Mouse (Mus musculus): ENCODE data around the gene Arhgap10. TPM values are rescaled to one million over a fixed set of nuclear protein-coding genes. Genes with fewer than 3 reads are reported as not detected.
A peak's percentile ranks its signal among the peaks of the same experiment; 100 is the strongest.

The Arhgap10 gene
- polyA plus RNA-seq, 1 experiment from 2014 or later, result 11.4 TPM

- H3K4me2 ChIP-seq, result no peak overlapping the region
- 74% methylated on average over 8 of the region's 8 CpGs for WGBS
- no peak overlapping the region for H3K9ac ChIP-seq
- ATAC-seq (ENCODE audit: low FRiP score), result no peak
- H3K9me3 ChIP-seq, result no peaks in the 10 kb centered on the region
- H3K27ac ChIP-seq, result no peak overlapping the region
- H3K36me3 ChIP-seq (replicated peaks), result no peaks in the 10 kb centered on the region
- H3K27me3 ChIP-seq, result no peaks in the 10 kb centered on the region
- H3K4me1 ChIP-seq, result no peaks in the 10 kb centered on the region
- H3K4me3 ChIP-seq (replicated peaks), result no peak overlapping the region
These were observed 16.7 kb upstream of the Arhgap10 start for GRCm38 (mm10) chr8:77534358-77534992.

GRCm38 (mm10) chr8:77526130-77526529 is 8.4 kb upstream of the Arhgap10 start:
- H3K4me1 ChIP-seq, result no peaks in the 10 kb centered on the region
- 0 out of 2 replicates have a peak, but pooled peaks cover 4% of the 10 kb centered on the region for H3K27me3 ChIP-seq
- ATAC-seq (ENCODE audit: low FRiP score), result no peak
- H3K4me2 ChIP-seq, result no peak overlapping the region
- H3K9ac ChIP-seq, result no peak overlapping the region
- no peaks in the 10 kb centered on the region for H3K36me3 ChIP-seq (replicated peaks)
- H3K27ac ChIP-seq, result no peak overlapping the region
- no peak overlapping the region for H3K4me3 ChIP-seq (replicated peaks)
- no peaks in the 10 kb centered on the region for H3K9me3 ChIP-seq
- 87% methylated on average over 8 of the region's 8 CpGs for WGBS

- 98% methylated on average over 2 of the region's 2 CpGs for WGBS
- no peaks in the 10 kb centered on the region for H3K36me3 ChIP-seq (replicated peaks)
- H3K9ac ChIP-seq, result no peak overlapping the region
- no peaks in the 10 kb centered on the region for H3K9me3 ChIP-seq
- no peak for ATAC-seq (ENCODE audit: low FRiP score)
- no peak overlapping the region for H3K4me3 ChIP-seq (replicated peaks)
- H3K4me1 ChIP-seq, result no peaks in the 10 kb centered on the region
- H3K4me2 ChIP-seq, result no peak overlapping the region
- peaks cover 8% of the 10 kb centered on the region; the same call in 1 of the 2 replicates for H3K27me3 ChIP-seq
- no peak overlapping the region for H3K27ac ChIP-seq
These were observed 7.2 kb upstream of the Arhgap10 start for GRCm38 (mm10) chr8:77524906-77525305.

- Histone ChIP-seq H3K4me3 (replicated peaks) (no peak overlapping the region), H3K4me2 (no peak overlapping the region), H3K36me3 (replicated peaks) (no peaks in the 10 kb centered on the region), H3K27me3 (peaks cover 16% of the 10 kb centered on the region; the same call in 1 of the 2 replicates), H3K9me3 (no peaks in the 10 kb centered on the region), H3K4me1 (no peaks in the 10 kb centered on the region), H3K27ac (no peak overlapping the region), H3K9ac (no peak overlapping the region)
- ATAC-seq (ENCODE audit: low FRiP score), result no peak
- 82% methylated on average over 14 of the region's 14 CpGs for WGBS
These were observed 6.4 kb upstream of the Arhgap10 start for GRCm38 (mm10) chr8:77524018-77524615.

DNA sequence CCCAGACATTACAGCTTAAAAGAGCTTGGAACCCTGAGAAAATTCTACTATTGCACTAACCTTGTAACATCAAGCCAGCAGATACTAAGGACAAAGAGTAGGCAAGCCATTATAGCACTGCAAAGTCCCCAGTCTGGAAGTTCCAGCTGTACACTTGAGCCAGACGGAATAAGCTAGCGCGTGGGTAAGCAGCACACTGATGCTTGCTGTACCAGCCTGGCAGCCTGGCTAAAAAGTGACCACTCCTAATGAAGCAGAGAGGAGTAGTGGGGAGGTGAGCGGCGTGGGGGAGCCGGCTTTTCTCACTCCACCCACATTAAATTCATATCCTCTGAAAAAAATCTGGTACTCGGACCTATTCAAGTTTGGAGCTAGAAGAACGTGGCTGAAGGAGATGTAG is 5.2 kb upstream of the Arhgap10 start:
- H3K27ac ChIP-seq, result no peak overlapping the region
- no peak overlapping the region for H3K4me2 ChIP-seq
- no peak for ATAC-seq (ENCODE audit: low FRiP score)
- whole genome bisulfite sequencing, result 85% methylated on average over 8 of the region's 8 CpGs
- no peak overlapping the region for H3K4me3 ChIP-seq (replicated peaks)
- no peak overlapping the region for H3K9ac ChIP-seq
- no peaks in the 10 kb centered on the region for H3K36me3 ChIP-seq (replicated peaks)
- no peaks in the 10 kb centered on the region for H3K9me3 ChIP-seq
- peaks cover 16% of the 10 kb centered on the region; the same call in 1 of the 2 replicates for H3K27me3 ChIP-seq
- peaks cover 3% of the 10 kb centered on the region for H3K4me1 ChIP-seq

- Histone ChIP-seq H3K9me3 (no peaks in the 10 kb centered on the region), H3K27ac (no peak overlapping the region), H3K36me3 (replicated peaks) (no peaks in the 10 kb centered on the region), H3K27me3 (peaks cover 22% of the 10 kb centered on the region), H3K4me2 (no peak overlapping the region), H3K9ac (no peak overlapping the region), H3K4me1 (peaks cover 11% of the 10 kb centered on the region), H3K4me3 (replicated peaks) (no peak overlapping the region)
- WGBS, result 79% methylated on average over 8 of the region's 8 CpGs
- no peak for ATAC-seq (ENCODE audit: low FRiP score)
These were observed 3.5 kb upstream of the Arhgap10 start for GRCm38 (mm10) chr8:77521028-77521785.

DNA sequence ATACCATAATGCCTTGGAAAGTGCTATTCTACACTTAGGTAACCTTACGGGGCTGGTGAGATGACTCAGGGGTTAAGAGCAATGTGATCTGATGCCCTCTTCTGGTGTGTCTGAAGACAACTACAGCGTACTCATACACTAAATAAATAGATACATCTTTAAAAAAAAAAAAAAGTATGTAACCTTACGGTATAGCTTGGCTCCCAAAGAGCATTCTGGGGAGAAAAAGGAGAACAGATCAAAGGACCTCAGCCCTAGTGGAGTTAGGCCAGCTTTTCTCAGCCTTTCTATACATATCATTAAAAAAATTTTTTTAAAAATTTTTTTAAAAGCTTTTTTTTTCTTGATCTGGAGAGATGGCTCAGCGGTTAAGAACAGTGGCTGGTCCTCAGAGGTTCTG is 2.8 kb upstream of the Arhgap10 start:
- H3K4me2 ChIP-seq, result no peak overlapping the region
- no peak overlapping the region for H3K27ac ChIP-seq
- no peaks in the 10 kb centered on the region for H3K36me3 ChIP-seq (replicated peaks)
- H3K9me3 ChIP-seq, result no peaks in the 10 kb centered on the region
- no peak overlapping the region for H3K4me3 ChIP-seq (replicated peaks)
- 93% methylated on average over 4 of the region's 4 CpGs for WGBS
- no peak for ATAC-seq (ENCODE audit: low FRiP score)
- H3K9ac ChIP-seq, result no peak overlapping the region
- H3K4me1 ChIP-seq, result peaks cover 16% of the 10 kb centered on the region
- H3K27me3 ChIP-seq, result peaks cover 28% of the 10 kb centered on the region

GRCm38 (mm10) chr8:77518201-77519115 is 705 bp upstream of the Arhgap10 start:
- Histone ChIP-seq H3K27ac (peak overlapping the region; percentile 26; the same call in 1 of the 2 replicates), H3K27me3 (peaks cover 45% of the 10 kb centered on the region)

DNA sequence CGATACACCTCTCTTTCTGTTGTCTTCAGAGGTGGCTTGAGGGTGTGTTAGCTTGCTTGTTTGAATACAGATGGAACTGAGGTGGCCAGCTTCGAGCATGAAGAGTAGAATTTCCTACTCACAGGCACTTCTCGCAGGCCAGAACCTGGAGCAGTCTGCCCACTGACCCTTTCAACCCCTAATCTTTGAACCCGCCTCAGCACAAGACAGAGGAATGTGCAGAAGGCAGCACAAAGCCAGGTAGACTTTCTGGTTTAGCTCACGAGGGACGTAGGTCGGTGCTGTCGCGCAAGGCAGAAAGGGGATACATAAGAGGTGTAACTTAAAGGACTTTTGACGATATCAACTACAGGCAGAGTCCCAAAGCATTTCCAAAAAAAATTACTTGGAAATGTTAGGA is 908 bp downstream of the Arhgap10 start:
- Histone ChIP-seq H3K27me3 (peaks cover 55% of the 10 kb centered on the region), H3K4me3 (replicated peaks) (peak overlapping the region; percentile 66), H3K9ac (peak overlapping the region; percentile 71), H3K4me1 (peaks cover 27% of the 10 kb centered on the region), H3K4me2 (peak overlapping the region; percentile 90), H3K36me3 (replicated peaks) (no peaks in the 10 kb centered on the region), H3K9me3 (no peaks in the 10 kb centered on the region), H3K27ac (no peak overlapping the region)
- 6% methylated on average over 10 of the region's 10 CpGs for WGBS
- no peak for ATAC-seq (ENCODE audit: low FRiP score)

More at GRCm38 (mm10) chr8:77518201-77519115, 705 bp upstream of the Arhgap10 start:
- Histone ChIP-seq H3K9ac (peak overlapping the region; percentile 71), H3K9me3 (no peaks in the 10 kb centered on the region), H3K4me3 (replicated peaks) (peak overlapping the region; percentile 66), H3K4me2 (peak overlapping the region; percentile 90), H3K36me3 (replicated peaks) (no peaks in the 10 kb centered on the region), H3K4me1 (peaks cover 16% of the 10 kb centered on the region)
- WGBS, result 8% methylated on average over 33 of the region's 33 CpGs
- ATAC-seq (ENCODE audit: low FRiP score), result peak; percentile 68

- WGBS, result 83% methylated on average over 8 of the region's 8 CpGs
- Histone ChIP-seq H3K27ac (no peak overlapping the region), H3K9ac (no peak overlapping the region)
These were observed 2.0 kb downstream of the Arhgap10 start for GRCm38 (mm10) chr8:77515786-77516185.

GRCm38 (mm10) chr8:77515201-77515600 is 2.6 kb downstream of the Arhgap10 start:
- no peaks in the 10 kb centered on the region for H3K9me3 ChIP-seq
- H3K27me3 ChIP-seq, result peaks cover 66% of the 10 kb centered on the region
- no peak overlapping the region for H3K9ac ChIP-seq
- WGBS, result 92% methylated on average over 8 of the region's 8 CpGs
- no peak overlapping the region for H3K27ac ChIP-seq
- H3K36me3 ChIP-seq (replicated peaks), result no peaks in the 10 kb centered on the region
- no peak overlapping the region for H3K4me2 ChIP-seq
- H3K4me1 ChIP-seq, result peaks cover 28% of the 10 kb centered on the region
- H3K4me3 ChIP-seq (replicated peaks), result no peak overlapping the region
- ATAC-seq (ENCODE audit: low FRiP score), result no peak

More at GRCm38 (mm10) chr8:77515786-77516185, 2.0 kb downstream of the Arhgap10 start:
- Histone ChIP-seq H3K4me2 (0 out of 2 replicates have a peak overlapping the region, but pooled peaks have one; percentile 90), H3K27me3 (peaks cover 63% of the 10 kb centered on the region), H3K4me3 (replicated peaks) (no peak overlapping the region), H3K36me3 (replicated peaks) (no peaks in the 10 kb centered on the region), H3K4me1 (peaks cover 28% of the 10 kb centered on the region), H3K9me3 (no peaks in the 10 kb centered on the region)
- no peak for ATAC-seq (ENCODE audit: low FRiP score)

All from forebrain, embryonic 12.5 days (tissue).